10 mouse cellular contexts compared by ENCODE assay signal in genomic region chr4:121040323-121040722, GRCm38 (mm10). TPM values are rescaled to one million over a fixed set of nuclear protein-coding genes. Genes with fewer than 3 reads are reported as not detected.
DNase-seq lines count a peak whose midpoint lies in the region; ATAC-seq and TF ChIP-seq lines count a peak whose summit lies in the region.
"Had no signal": no experiment of that assay in that cellular context is flagged by ENCODE, and none has a peak within 500 bp of the region (broad histone marks: within the 10 kb centered on the region; RNA-seq: fewer than 3 reads in every experiment).

No protein-coding gene starts in this region.

- H3K36me3 ChIP-seq in neural tube, embryonic 11.5 days (ENCODE audit: control insufficient read depth, insufficient read depth, low read length) = no peaks in the 10 kb centered on the region
- no peaks in the 10 kb centered on the region for H3K36me3 ChIP-seq in liver, postnatal 0 days (replicated peaks; ENCODE audit: insufficient read depth, low read length)

- peaks cover 16% of the 10 kb centered on the region for H3K4me1 ChIP-seq in neural tube, embryonic 11.5 days (ENCODE audit: control insufficient read depth, insufficient read depth, low read length)
- peaks cover 9% of the 10 kb centered on the region for H3K4me1 ChIP-seq in liver, postnatal 0 days (ENCODE audit: insufficient read depth)

- WGBS in neural tube, embryonic 11.5 days = 60% methylated on average over 14 of the region's 14 CpGs
- WGBS in liver, postnatal 0 days (ENCODE audit: insufficient replicate concordance) = 61% methylated on average over 14 of the region's 14 CpGs

- TF ChIP-seq CTCF in liver, postnatal 0 days (IDR thresholded peaks at IDR 0.05; ENCODE audit: low read depth) = no peak

- no peaks in the 10 kb centered on the region for H3K9me3 ChIP-seq in neural tube, embryonic 11.5 days (ENCODE audit: control insufficient read depth, low read length)
- H3K9me3 ChIP-seq in liver, postnatal 0 days (ENCODE audit: low read length) = no peaks in the 10 kb centered on the region

- no peak for ATAC-seq in CD4-positive, CD25-positive, alpha-beta regulatory T cell, adult 4 months
- no peak for ATAC-seq in neural tube, embryonic 11.5 days (ENCODE audit: insufficient read depth, low FRiP score, low TSS enrichment)
- ATAC-seq in liver, postnatal 0 days = no peak
- ATAC-seq in megakaryocyte-erythroid progenitor cell, adult 5-6 weeks (replicated peaks; ENCODE audit: low FRiP score, low TSS enrichment, poor library complexity, severe bottlenecking) = no peak

- TF ChIP-seq EP300 in liver, postnatal 0 days (IDR thresholded peaks at IDR 0.05; ENCODE audit: low read depth) = no peak

- H3K4me2 ChIP-seq in neural tube, embryonic 11.5 days (ENCODE audit: low read depth) = peak overlapping the region; percentile 68
- H3K4me2 ChIP-seq in liver, postnatal 0 days (ENCODE audit: low read depth, low read length) = 0 out of 2 replicates have a peak overlapping the region, but pooled peaks have one; percentile 64

- peak overlapping the region; percentile 17; the same call in 1 of the 2 replicates for H3K27ac ChIP-seq in neural tube, embryonic 11.5 days (ENCODE audit: low read depth, low read length)
- H3K27ac ChIP-seq in liver, postnatal 0 days (ENCODE audit: low read depth) = no peak overlapping the region
- H3K27ac ChIP-seq: liver, embryonic 14.5 days had no signal

- peak; percentile 11 for DNase-seq in CD4-positive, CD25-positive, alpha-beta regulatory T cell, adult 2 months (ENCODE audit: low read depth, low spot score)
- DNase-seq in neural tube, embryonic 11.5 days (ENCODE audit: low spot score) = no peak
- DNase-seq in neural tube, embryonic 10.5 days (ENCODE audit: extremely low spot score, low spot score) = no peak
- DNase-seq in liver, postnatal 0 days = no peak
- DNase-seq in testis, postnatal 10 days (ENCODE audit: low spot score) = peak; percentile 53
- DNase-seq in c-Kit-positive CD71-positive TER-119-positive erythroid progenitor cells, embryonic 14.5 days (ENCODE audit: low spot score) = no peak
- DNase-seq: gastrocnemius, postnatal 25 days had no signal

- peaks cover 12% of the 10 kb centered on the region for H3K27me3 ChIP-seq in neural tube, embryonic 11.5 days (ENCODE audit: control insufficient read depth, insufficient read depth, low read length)
- peaks cover 27% of the 10 kb centered on the region for H3K27me3 ChIP-seq in liver, postnatal 0 days (ENCODE audit: insufficient read depth, low read length)

- peak overlapping the region; percentile 37; the same call in 1 of the 2 replicates for H3K4me3 ChIP-seq in neural tube, embryonic 11.5 days (ENCODE audit: low read depth, low read length)
- H3K4me3 ChIP-seq in liver, postnatal 0 days (ENCODE audit: low read depth, low read length) = no peak overlapping the region

- H3K9ac ChIP-seq in neural tube, embryonic 11.5 days (ENCODE audit: low read length) = peak overlapping the region; percentile 64
- no peak overlapping the region for H3K9ac ChIP-seq in liver, postnatal 0 days (replicated peaks)
- H3K9ac ChIP-seq: liver, embryonic 14.5 days had no signal

RNA-seq across cellular contexts. Expression of gene Col9a2, which starts 1.1 kb away (rescaled TPM):
- polyA plus RNA-seq in CD4-positive, CD25-positive, alpha-beta regulatory T cell, adult 4 months (2017; shearing (Covaris generic)) = not detected
- 8.4 and 8.5 TPM in 2 replicates for polyA plus RNA-seq in neural tube, embryonic 11.5 days (2014; fragmentation: Nextera tagmentation; extraction: Ambion mirVana)
- polyA plus RNA-seq in liver, postnatal 0 days (2015; fragmentation: Nextera tagmentation; extraction: Ambion mirVana) = 0.34 and 0.44 TPM in 2 replicates
- total RNA-seq in megakaryocyte-erythroid progenitor cell, adult 5-6 weeks (2014; fragmentation: Nextera tagmentation) = not detected in 2 replicates
- total RNA-seq in megakaryocyte-erythroid progenitor cell, adult 5-6 weeks (2017) = not detected in 2 replicates

RNA-seq across cellular contexts. Expression of gene Smap2, which starts 23.3 kb away (rescaled TPM):
- polyA plus RNA-seq in CD4-positive, CD25-positive, alpha-beta regulatory T cell, adult 4 months (2017; shearing (Covaris generic)) = 10 to 100 TPM; 34.0 to 37.4 TPM
- 22.5 and 24.7 TPM in 2 replicates for polyA plus RNA-seq in neural tube, embryonic 11.5 days (2014; fragmentation: Nextera tagmentation; extraction: Ambion mirVana)
- 14.9 and 17.1 TPM in 2 replicates for polyA plus RNA-seq in liver, postnatal 0 days (2015; fragmentation: Nextera tagmentation; extraction: Ambion mirVana)
- total RNA-seq in megakaryocyte-erythroid progenitor cell, adult 5-6 weeks (2014; fragmentation: Nextera tagmentation) = 157 and 168 TPM in 2 replicates
- 84.1 and 87.3 TPM in 2 replicates for total RNA-seq in megakaryocyte-erythroid progenitor cell, adult 5-6 weeks (2017)

RNA-seq across cellular contexts. Expression of gene Zmpste24, which starts 57.7 kb away (rescaled TPM):
- 10 to 100 TPM; 42.8 to 56.3 TPM for polyA plus RNA-seq in CD4-positive, CD25-positive, alpha-beta regulatory T cell, adult 4 months (2017; shearing (Covaris generic))
- polyA plus RNA-seq in neural tube, embryonic 11.5 days (2014; fragmentation: Nextera tagmentation; extraction: Ambion mirVana) = 25.8 and 29.3 TPM in 2 replicates
- polyA plus RNA-seq in liver, postnatal 0 days (2015; fragmentation: Nextera tagmentation; extraction: Ambion mirVana) = 15.5 and 16.5 TPM in 2 replicates
- total RNA-seq in megakaryocyte-erythroid progenitor cell, adult 5-6 weeks (2014; fragmentation: Nextera tagmentation) = 33.5 and 34.1 TPM in 2 replicates
- 65.3 and 78.7 TPM in 2 replicates for total RNA-seq in megakaryocyte-erythroid progenitor cell, adult 5-6 weeks (2017)

Comparison
In these comparisons a context has a peak if more than half of its experiments do, and no peak if none do; other contexts are left out.
1. DNase-seq: peak in CD4-positive, CD25-positive, alpha-beta regulatory T cell, adult 2 months (single experiment) and testis, postnatal 10 days (single experiment); none in neural tube, embryonic 11.5 days (single experiment), neural tube, embryonic 10.5 days (single experiment), liver, postnatal 0 days (single experiment) and c-Kit-positive CD71-positive TER-119-positive erythroid progenitor cells, embryonic 14.5 days (single experiment).